Mouse (Mus musculus): ENCODE results near the gene Prkab2.

DNA sequence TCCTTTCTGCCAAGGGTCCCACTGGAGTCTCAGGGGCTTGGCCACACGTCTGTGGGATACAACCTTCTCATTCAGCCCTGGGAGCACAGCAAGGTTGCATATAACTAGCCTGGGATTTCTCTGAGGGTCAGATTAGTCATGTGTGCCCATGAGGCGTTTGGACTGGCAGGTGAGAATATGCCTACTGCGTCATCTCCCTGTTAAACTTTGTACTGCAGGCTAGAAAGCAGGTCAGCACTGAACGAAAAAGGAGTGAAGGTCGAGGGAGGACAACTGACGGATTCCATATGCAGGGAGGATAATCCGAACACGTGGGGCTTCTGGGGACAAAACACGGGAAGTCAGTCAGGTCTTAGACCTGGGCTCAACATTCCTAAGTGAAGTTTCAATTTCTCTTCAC, 39.3 kb downstream of the Prkab2 start:
- TF ChIP-seq POLR2A (IDR thresholded peaks at IDR 0.05; ENCODE audit: extremely low read depth, insufficient read depth, low read length) (no peak), CTCF (IDR thresholded peaks at IDR 0.05; ENCODE audit: extremely low read depth, insufficient read depth, low read length) (no peak)

Measured in cortical plate, adult 2 months (tissue).